Mouse (Mus musculus) olfactory bulb, adult 2 months (tissue): ENCODE data around the gene Ust. TPM values are rescaled to one million over a fixed set of nuclear protein-coding genes. Genes with fewer than 3 reads are reported as not detected.
"Not testable (repeated sequence)": the region's sequence is repeated elsewhere in the genome, so short reads cannot be mapped to it uniquely, and the experiment has no call there.

Source experiments
- H3K27ac ChIP-seq: fragments of 200-500 bp; 2 replicates; pipeline ENCODE4 v1.5.1; 2012; ENCODE audit warnings: low read depth, low read length; ENCODE audit not compliant: insufficient read depth
- H3K4me1 ChIP-seq: fragments of 200-500 bp; 2 replicates; pipeline ENCODE4 v1.6.1; 2012; ENCODE audit warnings: low read length; ENCODE audit not compliant: control insufficient read depth, insufficient read depth
- H3K4me3 ChIP-seq: fragments of 200-500 bp; 2 replicates; pipeline ENCODE4 v1.5.1; 2012; ENCODE audit warnings: mild to moderate bottlenecking, low read depth, low read length, moderate library complexity; ENCODE audit not compliant: insufficient read depth
- CTCF ChIP-seq: fragments of 200-500 bp; IDR thresholded peaks from 2 replicates; pipeline ENCODE4 v1.5.1; 2012; ENCODE audit warnings: low read depth, mild to moderate bottlenecking, low read length, moderate library complexity; ENCODE audit not compliant: insufficient read depth
- POLR2A ChIP-seq: fragments of 200-500 bp; IDR thresholded peaks from 2 replicates; pipeline ENCODE4 v1.6.1; 2012; ENCODE audit warnings: mild to moderate bottlenecking, low read depth, low read length, moderate library complexity; ENCODE audit not compliant: insufficient read depth
- WGBS: fragments of 180-500 bp; shearing (Covaris S2); methylation state at CpG from one replicate; pipeline ENCODE4 v1.1.7; 2018; 5-methylcytosine and 5-hydroxymethylcytosine counted together
- polyA plus RNA-seq: library from polyadenylated mRNA; stranded (reverse); fragments of >200 nt; gene quantifications from 2 replicates; pipeline ENCODE4 v1.2.4, GENCODE M21; 2012; ENCODE audit warnings: low replicate concordance; ENCODE audit not compliant: missing spikeins, insufficient read depth, insufficient read length

The Ust gene
- not detected in 2 replicates for polyA plus RNA-seq

DNA sequence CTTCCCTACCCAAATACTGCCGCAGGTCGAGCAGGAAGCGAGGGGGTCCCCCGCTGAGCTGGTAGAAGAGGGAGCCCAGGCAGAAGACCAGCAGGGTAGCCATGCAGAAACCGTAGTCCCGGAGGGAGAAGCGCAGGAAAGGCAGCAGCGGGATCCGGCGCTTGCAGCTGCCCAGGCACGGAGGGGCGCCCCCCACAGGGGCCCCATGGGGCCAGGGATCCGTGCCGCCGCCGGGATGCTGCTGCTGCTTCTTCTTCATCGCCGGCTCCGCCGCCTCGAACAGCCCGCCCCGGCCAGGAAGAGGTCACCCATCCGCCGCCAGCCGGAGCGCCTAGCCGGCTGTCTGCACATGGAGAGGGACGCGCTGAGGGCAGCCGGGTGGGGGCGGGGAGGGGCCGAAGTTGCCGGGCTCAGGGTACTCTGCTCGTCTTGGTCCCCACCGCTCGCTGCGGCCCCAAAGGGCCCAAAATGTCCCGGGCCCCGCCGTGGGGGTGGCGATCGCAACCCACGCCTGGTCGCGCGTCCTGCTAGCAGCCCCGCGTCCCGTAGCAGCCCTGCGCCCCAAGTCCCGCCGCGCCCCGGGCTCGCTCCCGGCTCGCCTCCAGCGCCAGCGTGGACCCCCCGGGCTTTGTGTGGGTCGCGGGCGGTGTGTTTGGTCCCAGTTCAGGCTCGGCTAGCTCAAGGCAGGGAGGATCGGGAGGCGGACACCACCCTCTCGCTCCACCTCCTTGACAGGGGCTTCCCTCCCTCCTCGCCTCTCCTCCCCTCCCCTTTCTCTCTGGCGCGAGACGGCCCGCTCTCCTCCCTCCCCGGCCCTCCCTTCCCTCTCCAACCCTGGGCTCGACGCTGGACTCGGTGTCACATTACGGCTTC is at the start of gene Ust:
Ust (minus strand) TSS at position 685 of the 873 bp plus-strand sequence.
- Histone ChIP-seq H3K27ac (no peak within 1 kb of the TSS), H3K4me1 (peaks cover 6% of the 10 kb centered on the region; the same call in 1 of the 2 replicates), H3K4me3 (peak within 1 kb of the TSS; percentile 76)
- whole genome bisulfite sequencing: under 1% methylated on average over 76 of the region's 78 CpGs
- TF ChIP-seq CTCF: no peak
- 0 out of 2 replicates have a peak, but pooled peaks have one; percentile 27 for TF ChIP-seq POLR2A

GRCm38 (mm10) chr10:8561366-8561765 is 42.7 kb upstream of the Ust start:
- 93% methylated on average over 4 of the region's 4 CpGs for WGBS
- H3K27ac ChIP-seq: no peak overlapping the region
- H3K4me1 ChIP-seq: no peaks in the 10 kb centered on the region
- no peak overlapping the region for H3K4me3 ChIP-seq
- TF ChIP-seq CTCF (no peak), POLR2A (no peak)

DNA sequence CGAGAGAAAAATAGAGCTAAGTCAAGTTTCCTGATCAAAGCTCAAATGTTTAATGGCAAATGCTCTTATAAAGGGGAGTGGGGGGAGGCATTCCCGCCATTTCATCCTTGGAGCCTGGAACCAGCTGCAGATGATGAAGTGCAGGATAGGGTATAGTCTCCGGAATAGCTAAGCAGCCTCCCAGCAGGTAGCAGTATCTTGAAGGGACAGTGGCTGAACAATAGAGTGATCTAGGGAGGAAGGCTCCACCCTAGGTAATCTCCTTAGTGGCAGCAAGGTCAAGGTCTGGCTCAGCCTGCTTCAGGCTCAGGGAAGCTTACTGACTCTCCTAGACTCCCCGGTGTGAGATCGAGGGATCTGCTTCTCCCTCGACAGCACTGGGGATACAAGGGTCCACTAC is 40.9 kb upstream of the Ust start:
- not testable (repeated sequence) for H3K4me3 ChIP-seq, H3K4me1 ChIP-seq, H3K27ac ChIP-seq
- WGBS: 78% methylated on average over 6 of the region's 6 CpGs

- H3K4me3 ChIP-seq, H3K4me1 ChIP-seq, H3K27ac ChIP-seq: not testable (repeated sequence)
Observed at GRCm38 (mm10) chr10:8552239-8552638, 33.6 kb upstream of the Ust start.

DNA sequence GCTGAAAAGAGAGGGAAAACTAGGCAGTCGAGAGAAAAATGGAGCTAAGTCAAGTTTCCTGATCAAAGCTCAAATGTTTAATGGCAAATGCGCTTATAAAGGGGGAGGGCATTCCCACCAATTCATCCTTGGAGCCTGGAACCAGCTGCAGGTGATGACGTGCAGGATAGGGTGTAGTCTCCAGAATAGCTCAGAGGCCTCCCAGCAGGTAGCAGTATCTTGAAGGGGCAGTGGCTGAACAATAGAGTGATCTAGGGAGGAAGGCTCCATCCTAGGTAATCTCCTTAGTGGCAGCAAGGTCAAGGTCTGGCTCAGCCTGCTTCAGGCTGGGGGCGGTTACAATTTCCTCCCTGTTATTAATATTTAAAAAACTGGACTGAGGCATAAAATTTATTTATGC is 33.0 kb upstream of the Ust start:
- 93% methylated on average over 4 of the region's 4 CpGs for WGBS
- not testable (repeated sequence) for H3K4me1 ChIP-seq, H3K27ac ChIP-seq, H3K4me3 ChIP-seq

DNA sequence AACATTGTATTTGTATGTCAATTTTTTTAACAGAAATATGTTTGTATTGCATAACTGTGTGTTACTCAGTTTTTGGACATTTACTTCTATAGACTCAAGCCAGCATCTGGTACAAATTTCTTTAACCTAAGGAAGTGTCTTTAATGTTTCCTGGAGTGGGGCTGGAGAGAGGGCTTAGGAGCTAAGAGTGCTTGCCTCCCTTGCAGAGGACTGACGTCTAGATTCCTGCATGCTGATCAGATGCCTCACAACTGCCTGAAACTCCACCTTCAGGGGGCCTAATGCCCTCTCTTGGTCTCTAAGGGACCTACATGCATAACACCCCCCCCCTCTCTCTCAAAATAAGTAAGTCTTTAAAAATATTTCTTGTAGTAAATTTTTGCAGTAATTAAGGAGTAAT is 22.9 kb upstream of the Ust start:
- TF ChIP-seq CTCF: no peak
- no peak for TF ChIP-seq POLR2A
- 40% methylated on average over 1 of the region's 1 CpGs for WGBS

DNA sequence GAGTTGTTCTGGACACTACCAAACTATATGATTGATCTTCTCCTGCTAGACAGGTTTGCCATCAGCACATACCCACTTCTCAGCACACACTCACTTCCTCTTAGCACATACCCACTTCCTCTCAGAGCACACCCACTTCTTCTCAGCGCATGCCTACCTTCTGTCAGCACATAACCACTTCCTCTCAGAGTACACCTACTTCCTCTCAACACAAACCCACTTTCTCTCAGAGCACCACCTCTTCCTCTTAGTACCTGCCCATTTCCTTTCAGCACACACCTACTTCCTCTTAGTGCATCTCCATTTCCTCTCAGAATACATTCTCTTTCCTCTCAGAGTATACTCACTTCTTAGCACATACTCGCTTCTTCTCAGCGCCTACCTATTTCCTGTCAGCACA is 16.8 kb upstream of the Ust start:
- H3K27ac ChIP-seq: no peak overlapping the region
- no peak for TF ChIP-seq CTCF
- no peak for TF ChIP-seq POLR2A
- no peaks in the 10 kb centered on the region for H3K4me1 ChIP-seq
- H3K4me3 ChIP-seq: no peak overlapping the region
- WGBS: 90% methylated on average over 3 of the region's 3 CpGs

More for the DNA sequence above, 22.9 kb upstream of the Ust start:
- Histone ChIP-seq H3K27ac (no peak overlapping the region), H3K4me3 (no peak overlapping the region), H3K4me1 (no peaks in the 10 kb centered on the region)

GRCm38 (mm10) chr10:8531651-8532050 is 13.0 kb upstream of the Ust start:
- Histone ChIP-seq H3K27ac (no peak overlapping the region), H3K4me1 (no peaks in the 10 kb centered on the region), H3K4me3 (no peak overlapping the region)
- 92% methylated on average over 3 of the region's 3 CpGs for WGBS
- TF ChIP-seq CTCF (no peak), POLR2A (no peak)

- Histone ChIP-seq H3K4me3 (no peak overlapping the region), H3K27ac (no peak overlapping the region), H3K4me1 (no peaks in the 10 kb centered on the region)
- WGBS: 86% methylated on average over 4 of the region's 4 CpGs
- no peak for TF ChIP-seq POLR2A
- no peak for TF ChIP-seq CTCF
Observed at GRCm38 (mm10) chr10:8530505-8531051, 12.0 kb upstream of the Ust start.
